Mouse (Mus musculus): ENCODE measurements around the gene Pde6d.

Gene Pde6d

DNA sequence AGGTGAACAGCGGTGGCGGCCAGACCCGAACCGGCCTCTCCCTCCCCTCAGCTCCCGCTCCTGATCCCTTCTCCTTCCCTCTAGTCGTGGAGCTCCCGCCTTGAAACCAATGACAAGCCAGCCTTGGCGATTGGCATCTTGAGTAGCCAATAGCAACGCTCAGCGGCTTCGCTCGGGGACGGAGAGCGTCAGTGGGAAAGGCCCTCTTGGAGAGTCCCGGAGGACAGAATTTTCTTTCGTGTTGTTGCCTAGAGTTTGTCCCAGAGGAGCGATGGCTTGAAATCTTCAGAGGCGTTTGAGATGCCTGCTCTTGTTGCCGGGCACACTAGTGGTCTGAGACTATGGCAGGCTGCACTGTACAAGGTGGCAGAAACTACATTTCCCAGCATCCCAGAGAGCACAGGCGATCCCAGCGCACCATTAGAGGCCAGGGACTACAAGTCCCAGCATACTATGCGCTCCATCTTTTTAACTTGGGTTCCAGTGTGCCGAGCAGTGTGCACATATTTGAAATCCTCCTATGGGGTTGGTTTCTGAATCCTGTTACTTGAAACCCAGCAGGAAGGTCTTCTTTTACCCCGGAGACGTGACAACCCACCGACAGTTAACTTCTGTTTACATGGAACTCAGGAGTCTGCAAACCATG is at the start of gene Pde6d, which contains the start of gene Cops7b:
Gene Pde6d (minus strand): TSS at position 179 of the 646 bp plus-strand sequence.
Gene Cops7b (plus strand): TSS at position 454 of the 646 bp plus-strand sequence.
- peak; percentile 89 to 98 for DNase-seq (ENCODE audit: low spot score in 2 of 2)

DNA sequence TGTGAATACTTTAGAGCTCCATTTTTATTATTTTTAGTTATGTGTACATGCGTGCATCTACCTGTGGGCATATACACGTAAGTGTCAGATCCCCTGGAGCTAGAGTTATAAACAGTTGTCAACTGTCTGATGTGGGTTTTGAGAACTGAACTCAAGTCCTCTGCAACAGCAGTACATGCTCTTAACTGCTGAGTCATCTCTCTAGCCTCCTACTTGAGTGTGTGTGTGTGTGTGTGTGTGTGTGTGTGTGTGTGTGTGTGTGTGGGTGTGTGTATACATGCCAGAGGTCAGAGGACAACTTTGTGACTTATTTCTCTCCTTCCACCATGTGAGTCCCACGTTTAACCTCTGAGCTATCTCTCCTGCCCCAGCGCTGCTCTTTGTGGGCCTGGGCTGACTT is 48.1 kb upstream of the Pde6d start:
- DNase-seq (ENCODE audit: low spot score in 2 of 2) = no peak

DNA sequence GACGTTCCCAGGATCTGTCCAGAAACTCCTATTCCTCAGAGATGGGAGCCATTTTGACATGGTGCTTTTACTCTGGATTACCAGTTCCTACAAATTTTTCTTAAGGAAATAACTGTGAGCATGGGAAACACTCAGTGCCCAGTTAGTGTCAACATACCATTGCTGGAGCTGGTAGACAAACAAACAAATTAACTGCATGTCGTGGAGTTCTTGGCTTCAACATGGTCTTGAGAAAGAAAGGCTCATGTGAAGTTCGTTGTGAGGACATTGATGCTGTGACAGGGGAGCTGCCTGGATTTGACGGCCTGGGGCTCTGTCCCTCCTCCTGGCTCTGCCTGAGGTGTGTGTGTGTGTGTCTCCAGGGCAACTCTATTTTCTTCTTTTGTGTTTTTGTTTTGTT is 47.5 kb upstream of the Pde6d start:
- no peak for DNase-seq (ENCODE audit: low spot score in 2 of 2)

DNA sequence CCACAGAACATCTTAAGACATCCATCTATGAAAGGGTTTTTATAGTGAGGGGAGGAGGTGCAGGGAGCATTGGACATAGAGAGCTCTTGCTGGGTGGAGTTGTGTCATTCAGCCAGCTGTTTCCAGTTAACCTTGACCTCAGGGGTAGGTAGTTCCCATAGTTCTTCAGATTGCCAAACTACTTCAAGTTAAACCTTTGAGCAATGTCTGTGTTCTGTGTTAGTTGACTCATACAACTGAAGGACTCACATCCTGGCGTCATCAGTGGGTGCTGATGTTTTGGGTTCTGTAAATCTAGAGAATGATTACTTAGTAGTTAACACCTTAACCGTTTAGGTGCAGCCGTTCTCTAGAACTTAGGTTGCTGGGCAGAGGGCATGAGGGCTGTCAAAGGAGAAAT is 45.8 kb upstream of the Pde6d start:
- no peak for DNase-seq (ENCODE audit: low spot score in 2 of 2)

DNA sequence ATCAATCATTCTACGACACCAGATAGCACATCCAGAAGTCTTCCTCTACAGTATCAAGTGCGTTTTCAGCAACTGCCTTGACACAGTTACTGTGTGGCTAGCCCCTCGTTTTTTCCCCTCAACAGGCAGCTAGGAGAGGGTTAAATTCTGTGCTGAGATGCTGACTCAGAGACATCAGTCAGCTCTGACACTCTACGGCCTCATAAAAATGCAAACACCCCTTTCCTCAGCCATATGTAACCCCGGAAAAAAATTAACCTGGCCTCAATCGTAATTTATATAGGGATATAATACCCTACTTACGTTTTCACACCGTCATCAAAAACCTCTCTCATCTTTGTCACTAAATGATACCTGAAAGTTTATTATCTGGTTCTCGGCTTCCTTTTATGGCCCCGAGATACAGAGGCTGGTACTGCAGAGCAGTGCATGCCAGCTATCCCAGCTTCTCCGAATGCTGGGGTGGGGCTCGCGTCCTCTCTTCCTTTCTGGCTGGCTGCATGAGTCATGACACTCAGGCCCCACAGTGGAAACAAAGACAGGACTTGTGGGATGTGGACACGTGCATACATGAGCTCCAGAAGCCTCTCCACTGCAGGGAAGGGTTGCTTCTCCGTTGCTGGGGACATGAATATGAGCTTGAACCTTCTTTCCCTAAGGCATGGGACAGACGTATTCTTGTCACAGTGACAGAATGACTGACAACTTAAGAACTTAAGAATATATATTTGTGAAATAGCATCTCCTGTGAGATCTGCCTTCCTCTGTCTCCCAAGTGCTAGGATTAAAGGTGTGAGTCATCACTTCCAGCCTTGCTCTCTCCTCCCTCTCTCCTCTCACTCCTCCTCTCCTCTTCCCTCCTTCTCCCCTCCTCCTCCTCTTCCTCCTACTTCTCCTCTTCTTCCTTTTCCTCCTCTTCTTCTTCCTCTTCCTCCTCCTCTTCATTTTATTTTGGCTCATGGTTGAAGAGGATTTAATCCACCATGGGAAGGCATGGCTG is 40.9 kb upstream of the Pde6d start:
- DNase-seq (ENCODE audit: low spot score in 2 of 2) = peak in 1 of 2 experiments; percentile 7

GRCm38 (mm10) chr1:86622296-86622695 is 39.9 kb upstream of the Pde6d start:
- no peak for DNase-seq (ENCODE audit: low spot score in 2 of 2)

DNA sequence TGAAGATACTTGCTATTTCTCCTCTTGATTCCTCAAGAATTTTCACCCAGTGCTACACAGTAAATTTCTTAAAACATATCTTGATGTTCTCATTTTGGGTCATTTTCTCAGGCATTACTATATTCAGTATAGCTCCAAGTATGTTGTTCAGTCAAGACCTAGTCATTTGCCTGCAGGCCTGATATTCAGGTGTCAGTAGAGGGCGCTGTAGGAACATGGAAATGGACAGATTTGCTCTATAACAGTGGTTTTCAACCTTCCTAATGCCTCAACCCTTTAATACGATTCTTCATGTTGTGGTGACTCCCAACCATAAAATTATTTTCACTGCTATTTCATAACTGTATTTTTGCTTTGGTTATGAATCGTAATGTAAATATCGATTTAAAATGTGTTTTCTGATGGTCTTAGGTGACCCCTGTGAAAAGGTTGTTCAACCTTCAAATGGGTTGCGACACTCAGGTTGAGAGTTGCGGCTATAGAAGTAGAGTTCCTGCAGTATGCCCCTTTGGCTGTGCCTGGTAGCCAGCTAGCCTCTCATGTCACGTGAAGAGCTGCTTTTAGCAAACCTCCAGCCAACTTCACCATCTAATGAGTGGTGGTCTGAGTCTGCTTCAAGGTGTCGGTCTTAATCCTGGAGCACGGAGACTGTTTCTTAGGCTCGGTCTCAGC is 36.2 kb upstream of the Pde6d start:
- peak in 1 of 2 experiments; percentile 88 for DNase-seq (ENCODE audit: low spot score in 2 of 2)

- peak in 1 of 2 experiments; percentile 6 for DNase-seq (ENCODE audit: low spot score in 2 of 2)
These were observed 31.8 kb upstream of the Pde6d start for GRCm38 (mm10) chr1:86614269-86614668.

DNA sequence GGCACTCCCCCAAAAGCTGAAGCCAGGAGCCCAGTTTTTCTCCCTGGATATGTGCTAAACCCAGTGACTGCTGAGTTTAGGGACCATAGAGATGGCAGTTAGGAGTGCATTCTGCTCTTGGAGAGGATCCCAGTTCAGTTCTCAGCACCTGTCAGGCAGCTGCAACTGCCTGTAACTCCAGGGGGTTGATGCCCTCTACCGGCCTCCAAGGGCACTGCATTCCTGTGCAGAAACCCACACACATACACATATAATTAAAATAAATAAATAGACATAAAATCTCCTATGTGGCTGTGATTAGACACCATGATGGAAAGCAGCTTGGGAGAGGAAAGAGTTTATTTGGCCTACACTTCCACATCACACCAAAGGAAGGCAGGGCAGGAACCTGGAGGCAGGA is 29.7 kb upstream of the Pde6d start:
- no peak for DNase-seq (ENCODE audit: low spot score in 2 of 2)

- no peak for DNase-seq (ENCODE audit: low spot score in 2 of 2)
These were observed 28.5 kb upstream of the Pde6d start for GRCm38 (mm10) chr1:86610954-86611353.

GRCm38 (mm10) chr1:86600117-86600516 is 17.7 kb upstream of the Pde6d start:
- no peak for DNase-seq (ENCODE audit: low spot score in 2 of 2)

GRCm38 (mm10) chr1:86598516-86598915 is 16.1 kb upstream of the Pde6d start:
- DNase-seq (ENCODE audit: low spot score in 2 of 2) = peak in 1 of 2 experiments; percentile 23

- DNase-seq (ENCODE audit: low spot score in 2 of 2) = peak; percentile 21 to 33
These were observed 14.1 kb upstream of the Pde6d start for GRCm38 (mm10) chr1:86596512-86596911.

DNA sequence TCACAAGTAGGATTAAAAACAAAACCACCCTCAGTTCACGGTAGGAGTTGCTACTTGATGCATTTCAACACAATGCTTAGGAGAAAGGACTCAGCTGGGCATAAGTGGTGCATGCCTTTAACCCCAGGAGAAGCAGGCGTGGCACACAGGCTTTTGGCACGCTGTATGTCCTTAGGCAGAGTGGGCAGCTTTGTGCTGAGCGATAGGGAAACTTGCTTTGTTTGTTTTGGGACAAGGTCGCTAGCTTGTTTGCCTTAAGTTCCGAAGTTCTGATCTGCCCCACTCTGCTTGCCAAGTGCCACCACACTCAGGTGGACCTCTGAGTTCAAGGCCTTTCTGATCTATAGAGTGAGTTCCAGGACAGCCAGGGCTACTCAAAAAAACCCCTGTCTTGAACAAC is 12.9 kb upstream of the Pde6d start:
- no peak for DNase-seq (ENCODE audit: low spot score in 2 of 2)

GRCm38 (mm10) chr1:86594539-86594938 is 12.1 kb upstream of the Pde6d start:
- DNase-seq (ENCODE audit: low spot score in 2 of 2) = no peak

DNA sequence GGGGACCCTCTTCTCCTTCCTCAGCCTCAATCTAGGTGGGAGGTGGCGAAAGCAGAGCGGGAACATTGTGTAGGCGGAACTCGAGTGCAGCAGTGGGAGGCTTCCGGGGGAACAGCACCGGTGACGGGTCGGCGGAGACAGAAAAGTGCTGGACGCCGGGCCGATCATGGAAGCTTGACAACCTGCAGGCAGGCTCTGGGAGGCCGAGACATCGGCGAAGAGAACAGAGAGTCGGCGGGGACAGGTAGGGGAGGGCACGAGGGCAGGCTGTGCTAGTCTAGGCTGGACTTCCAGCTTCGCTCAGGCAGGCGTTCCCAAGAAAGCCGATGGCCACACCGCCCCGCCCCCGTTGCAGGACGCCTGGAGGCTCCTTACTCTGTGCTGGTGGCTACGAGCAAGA is 4.6 kb upstream of the Pde6d start:
- DNase-seq (ENCODE audit: low spot score in 2 of 2) = peak; percentile 37 to 70

- no peak for DNase-seq (ENCODE audit: low spot score in 2 of 2)
These were observed 1.3 kb upstream of the Pde6d start for GRCm38 (mm10) chr1:86583709-86584108.

- DNase-seq (ENCODE audit: low spot score in 2 of 2) = no peak
These were observed 558 bp downstream of the Pde6d start for GRCm38 (mm10) chr1:86581692-86582450.

- DNase-seq (ENCODE audit: low spot score in 2 of 2) = no peak
These were observed 2.0 kb downstream of the Pde6d start for GRCm38 (mm10) chr1:86580426-86580825.

DNA sequence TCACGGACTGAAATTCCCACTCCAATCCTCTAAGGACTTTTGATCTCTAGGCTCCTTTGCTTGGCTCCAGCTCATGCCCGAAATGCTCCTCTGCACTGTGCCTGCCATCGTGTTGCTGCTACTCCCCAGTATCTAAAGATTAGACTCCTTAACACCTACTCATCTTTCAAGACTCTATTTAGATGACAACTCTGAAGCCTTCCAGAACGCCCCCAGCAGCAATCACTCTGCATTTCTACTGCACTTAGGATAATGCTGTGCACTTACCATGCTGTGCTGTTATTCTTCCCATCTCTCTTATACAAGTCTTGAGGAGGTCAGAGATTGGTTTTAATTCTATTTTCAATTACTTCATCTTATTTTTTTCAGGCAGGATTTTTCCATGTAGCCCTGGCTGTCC is 10.5 kb downstream of the Pde6d start:
- no peak for DNase-seq (ENCODE audit: low spot score in 2 of 2)

- DNase-seq (ENCODE audit: low spot score in 2 of 2) = no peak
These were observed 11.0 kb downstream of the Pde6d start for GRCm38 (mm10) chr1:86571381-86571780.

Data from left cerebral cortex, adult 9 months (tissue).